Mouse (Mus musculus) activated CD4-positive, CD25-positive, alpha-beta regulatory T cell, adult 9 weeks (primary cell): ENCODE measurements around the gene Tcea3. TPM values are rescaled to one million over a fixed set of nuclear protein-coding genes. Genes with fewer than 3 reads are reported as not detected.

Experiments used
- polyA plus RNA-seq: library from polyadenylated mRNA; unstranded; fragments of 100-300 nt; shearing (Covaris generic); gene quantifications from one replicate; pipeline ENCODE4 v1.2.1, GENCODE M21; 2017

Tcea3 gene
- polyA plus RNA-seq = 0.22 TPM

DNA sequence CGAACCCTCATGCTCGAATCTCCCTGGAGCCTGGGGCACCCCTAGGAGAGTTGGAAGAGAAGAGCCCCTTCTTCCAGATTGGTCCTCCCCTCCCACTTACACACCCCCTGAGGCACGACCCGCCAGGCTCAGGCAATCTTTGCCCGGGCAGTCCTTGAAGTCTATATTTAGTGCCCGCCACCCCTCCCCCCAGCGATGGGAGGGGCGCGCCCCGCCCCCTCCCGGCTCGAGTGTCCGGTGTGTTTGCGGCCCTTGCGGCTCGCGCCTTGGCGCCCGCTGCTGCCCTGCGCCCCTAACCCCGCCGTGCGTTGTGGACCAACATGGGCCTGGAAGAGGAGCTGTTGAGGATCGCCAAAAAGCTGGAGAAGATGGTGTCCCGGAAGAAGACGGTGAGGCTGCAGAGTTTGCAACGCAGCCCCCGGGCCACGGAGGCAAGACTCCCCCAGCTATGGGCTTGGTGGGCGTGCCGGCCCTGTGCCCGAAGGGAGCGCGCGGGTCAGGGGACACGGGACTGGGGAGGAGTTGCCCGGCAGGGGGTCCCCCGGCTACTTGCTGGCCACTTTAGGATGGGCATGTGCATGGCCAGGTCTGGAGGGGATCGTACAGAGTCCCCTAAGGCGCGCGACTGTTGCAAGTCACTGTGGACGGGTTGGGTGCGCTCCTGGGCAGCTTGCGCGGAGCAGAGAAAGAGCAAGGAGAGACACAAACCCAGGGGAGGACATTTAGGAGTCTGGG, at the start of gene Tcea3:
Gene Tcea3 (plus strand): TSS at position 1 of the 735 bp plus-strand sequence.

DNA sequence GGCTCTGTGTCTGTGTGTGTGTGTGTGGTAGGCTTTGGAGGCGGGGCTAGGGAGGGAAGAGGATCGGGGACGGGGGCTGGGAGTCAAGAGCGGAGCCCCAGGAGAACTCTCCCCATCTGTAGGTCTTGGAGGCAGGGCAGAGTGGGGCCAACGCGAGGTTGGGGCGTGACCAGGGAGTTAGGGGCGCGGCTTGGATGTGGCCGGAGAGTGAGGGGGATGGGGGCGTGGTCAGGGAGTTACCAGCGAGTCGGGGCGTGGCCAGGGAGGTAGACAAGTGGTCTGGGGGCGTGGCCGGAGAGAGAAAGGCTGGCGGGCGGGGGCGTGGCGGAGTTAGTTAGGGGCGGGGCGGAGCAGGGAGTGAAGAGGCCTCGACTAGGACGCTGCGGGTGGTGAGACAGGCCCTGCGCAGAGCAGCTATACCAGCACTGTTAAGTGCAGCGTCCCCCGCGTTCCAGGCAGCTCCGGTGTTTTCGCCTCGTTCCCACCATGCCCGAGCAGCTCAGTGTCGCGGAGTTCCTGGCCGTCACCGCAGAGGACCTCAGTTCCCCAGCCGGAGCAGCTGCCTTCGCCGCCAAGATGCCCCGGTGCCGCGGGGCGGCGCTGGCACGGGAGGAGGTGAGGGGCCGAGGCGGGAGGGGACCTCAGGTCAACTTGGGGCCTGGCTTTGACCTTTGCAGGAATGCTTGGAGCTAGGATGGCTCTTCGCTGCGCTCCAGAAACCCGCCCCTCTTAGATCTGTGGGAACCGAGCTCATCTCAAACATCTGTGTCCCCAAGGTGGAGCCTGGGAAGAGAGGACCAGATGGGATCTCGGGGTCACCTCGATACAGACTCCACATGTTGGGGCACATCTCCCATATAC, 41.3 kb upstream of the Tcea3 start, which contains the start of gene Asap3:
Gene Asap3 (plus strand): TSS at position 333 of the 861 bp plus-strand sequence.

DNA sequence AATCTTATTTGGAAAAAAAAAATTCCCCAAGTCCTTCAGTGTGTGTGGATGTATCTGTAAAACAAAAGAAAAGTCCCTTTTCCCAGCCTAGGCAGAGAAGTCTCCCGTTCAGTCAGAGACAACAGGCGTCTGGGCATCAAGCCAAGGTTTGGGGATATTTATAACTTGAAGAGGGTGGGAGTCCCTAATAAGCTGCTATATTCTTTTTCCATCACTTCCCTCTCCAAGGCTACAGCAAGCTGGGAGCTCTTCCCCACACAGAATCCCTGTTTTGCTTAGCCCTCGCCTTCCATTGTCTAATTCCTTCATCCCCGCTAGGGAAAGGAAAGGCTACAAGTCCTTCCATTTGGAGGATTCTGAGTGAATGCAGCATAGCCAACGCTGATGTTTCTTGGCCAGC, 36.9 kb downstream of the Tcea3 start, which contains the start of gene Zfp46:
Gene Zfp46 (plus strand): TSS at position 229 of the 400 bp plus-strand sequence.

DNA sequence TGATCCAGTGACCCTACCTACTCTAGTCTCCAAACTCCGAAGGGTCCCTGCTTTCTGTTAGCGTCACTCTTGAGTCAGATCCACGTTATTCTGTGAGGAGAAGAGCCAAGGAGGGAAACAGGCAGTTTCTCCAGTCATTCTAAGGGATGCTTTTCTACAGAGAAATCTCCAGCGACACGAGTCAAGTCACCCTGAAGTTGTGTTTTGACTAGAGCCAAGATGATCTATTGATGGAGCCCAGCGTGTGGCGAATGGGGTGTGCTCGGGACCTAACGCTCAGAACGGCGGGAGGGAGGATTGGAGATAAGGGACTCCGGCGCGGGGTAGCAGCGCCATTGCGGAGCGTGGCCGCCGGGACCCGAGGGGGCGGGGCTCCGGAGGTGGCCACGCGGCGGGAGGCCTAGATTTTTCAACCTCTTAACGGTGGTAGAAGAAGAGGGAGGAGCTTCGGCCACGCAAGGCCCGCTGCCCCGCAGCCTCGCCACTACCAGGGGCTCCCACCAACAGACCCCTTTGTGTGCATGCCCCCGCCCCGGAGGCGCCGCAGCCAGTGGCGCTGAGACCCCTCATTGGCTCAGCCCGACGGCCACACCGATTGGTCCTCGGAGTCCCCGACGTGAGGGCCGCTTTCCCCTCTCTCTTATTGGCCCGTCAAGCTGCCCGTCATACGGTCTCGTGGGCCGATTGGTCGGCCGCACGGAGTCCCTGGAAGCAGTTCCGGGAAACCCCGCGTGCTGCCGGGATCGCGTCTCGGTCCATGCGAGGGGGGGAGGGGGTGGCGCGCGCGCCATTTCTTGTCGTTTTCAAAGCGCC, 62.9 kb downstream of the Tcea3 start, which contains the start of gene Hnrnpr:
Gene Hnrnpr (plus strand): TSS at position 714 of the 813 bp plus-strand sequence.

Other genes starting within 250 kb of the Tcea3 start
- gene Eloa, start 226.0 kb upstream of the Tcea3 start, polyA plus RNA-seq = 76.3 TPM
- 369 TPM for gene Rpl11, start 194.3 kb upstream of the Tcea3 start, polyA plus RNA-seq
- gene Id3, start 104.2 kb upstream of the Tcea3 start, polyA plus RNA-seq = 306 TPM
- 27.1 TPM for gene E2f2, start 75.3 kb upstream of the Tcea3 start, polyA plus RNA-seq
- 0.15 TPM for gene Asap3, start 41.4 kb upstream of the Tcea3 start, polyA plus RNA-seq
- 15.0 TPM for gene Zfp46, start 37.0 kb downstream of the Tcea3 start, polyA plus RNA-seq
- gene Hnrnpr, start 63.2 kb downstream of the Tcea3 start, polyA plus RNA-seq = 122 TPM
- not detected for gene Htr1d, start 175.8 kb downstream of the Tcea3 start, polyA plus RNA-seq
- not detected for gene 6030445D17Rik, start 214.5 kb downstream of the Tcea3 start, polyA plus RNA-seq
- 9.9 TPM for gene Luzp1, start 222.0 kb downstream of the Tcea3 start, polyA plus RNA-seq